Mouse (Mus musculus) liver, postnatal 0 days (tissue): Measurements from ENCODE around the gene Acan. TPM values are rescaled to one million over a fixed set of nuclear protein-coding genes. Genes with fewer than 3 reads are reported as not detected.

ENCODE experiments used
- ATAC-seq: fragments of 200-750 bp; cut with Nextera tagmentation; 2 replicates; pipeline ENCODE4 v1.8.0; 2017; ENCODE audit warnings: mild to moderate bottlenecking, moderate library complexity
- DNase-seq: peaks from one replicate; pipeline ENCODE4 v3.0.0-alpha.2; 2016
- H3K27ac ChIP-seq: fragments of 300-500 bp; sonication (generic); 2 replicates; pipeline ENCODE4 v1.5.1; 2014; ENCODE audit warnings: antibody characterized with exemption, moderate library complexity, mild to moderate bottlenecking, low read depth
- H3K27me3 ChIP-seq: fragments of 300-500 bp; sonication (generic); 2 replicates; pipeline ENCODE4 v1.6.1; 2014; ENCODE audit warnings: low read length, control low read depth, mixed read lengths; ENCODE audit not compliant: insufficient read depth
- H3K36me3 ChIP-seq: fragments of 300-500 bp; sonication (generic); replicated peaks from 2 replicates; pipeline ENCODE4 v1.6.1; 2014; ENCODE audit warnings: mild to moderate bottlenecking, control low read depth, low read length, moderate library complexity, mixed read lengths; ENCODE audit not compliant: insufficient read depth
- H3K4me1 ChIP-seq: fragments of 300-500 bp; sonication (generic); 2 replicates; pipeline ENCODE4 v1.6.1; 2014; ENCODE audit warnings: antibody characterized with exemption, mild to moderate bottlenecking, control low read depth; ENCODE audit not compliant: insufficient read depth
- H3K4me2 ChIP-seq: fragments of 300-500 bp; sonication (generic); 2 replicates; pipeline ENCODE4 v1.6.1; 2014; ENCODE audit warnings: low read depth, mild to moderate bottlenecking, low read length, moderate library complexity, mixed read lengths
- H3K4me3 ChIP-seq: fragments of 300-500 bp; sonication (generic); 2 replicates; pipeline ENCODE4 v1.5.1; 2014; ENCODE audit warnings: low read depth, low read length
- H3K9ac ChIP-seq: fragments of 300-500 bp; sonication (generic); replicated peaks from 2 replicates; pipeline ENCODE4 v1.6.1; 2014; ENCODE audit warnings: mild to moderate bottlenecking, moderate library complexity
- H3K9me3 ChIP-seq: fragments of 300-500 bp; sonication (generic); 2 replicates; pipeline ENCODE4 v1.6.1; 2016; ENCODE audit warnings: mild to moderate bottlenecking, control low read depth, low read length, mixed read lengths
- CTCF ChIP-seq: sonication (generic); IDR thresholded peaks from 2 replicates; pipeline ENCODE4 v1.5.1; 2016; ENCODE audit warnings: antibody characterized with exemption, low read depth
- EP300 ChIP-seq: IDR thresholded peaks from 2 replicates; pipeline ENCODE4 v1.6.1; 2016; ENCODE audit warnings: antibody characterized with exemption, low read depth, mild to moderate bottlenecking
- WGBS: fragments of 180-500 bp; shearing (Covaris S2); extraction: QIAGEN DNeasy Blood & Tissue Kit; methylation state at CpG from one replicate; pipeline ENCODE4 v1.1.7; 2014; ENCODE audit not compliant: insufficient replicate concordance; 5-methylcytosine and 5-hydroxymethylcytosine counted together
- polyA plus RNA-seq: library from polyadenylated mRNA; unstranded; fragments of >200 nt; fragmentation: Nextera tagmentation; extraction: Ambion mirVana; gene quantifications from 2 replicates; pipeline ENCODE4 v1.2.1, GENCODE M21; 2015

Acan gene
- not detected in 2 replicates for polyA plus RNA-seq

- Histone ChIP-seq H3K36me3 (no peaks in the 10 kb centered on the region), H3K9me3 (no peaks in the 10 kb centered on the region), H3K4me1 (no peaks in the 10 kb centered on the region), H3K27me3 (peaks cover 41% of the 10 kb centered on the region), H3K4me3 (no peak within 1 kb of the TSS), H3K9ac (no peak within 1 kb of the TSS), H3K4me2 (no peak within 1 kb of the TSS), H3K27ac (no peak within 1 kb of the TSS)
- DNase-seq (no peak), ATAC-seq (no peak)
- WGBS = 3% methylated on average over 22 of the region's 23 CpGs
- TF ChIP-seq CTCF = no peak
- no peak for TF ChIP-seq EP300
Observed at GRCm38 (mm10) chr7:79053383-79053889, at the start of gene Acan. Acan (plus strand) TSS chr7:79053483.

DNA sequence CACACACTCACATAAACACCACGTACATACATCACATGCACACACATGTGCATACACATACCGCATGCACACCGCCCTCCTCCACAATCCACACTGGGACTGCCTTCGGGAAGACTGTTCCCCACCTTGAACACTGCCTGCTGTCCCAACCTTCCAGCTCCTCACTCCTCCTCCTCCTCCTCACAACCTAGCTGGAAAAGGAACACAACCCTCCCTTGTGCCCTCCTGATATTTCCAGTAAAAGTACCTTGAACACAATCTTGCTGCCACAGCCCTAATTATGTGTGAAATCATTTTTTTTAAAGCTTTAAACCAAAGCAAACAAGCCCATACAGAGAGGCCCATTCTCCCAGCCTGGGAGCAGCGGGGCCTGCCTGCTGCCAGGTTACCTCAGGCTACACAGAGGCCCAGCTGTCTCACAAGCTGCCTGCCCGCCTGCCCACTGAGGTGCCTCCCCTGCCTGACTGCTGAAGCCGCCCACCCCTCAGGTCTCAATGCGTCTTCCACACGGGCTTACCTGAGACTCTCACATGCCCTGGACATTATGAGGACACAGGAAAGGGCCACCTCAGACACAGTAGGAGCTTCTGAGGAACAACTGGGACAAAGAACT is 31.9 kb upstream of the Acan start:
- WGBS = 72% methylated on average over 9 of the region's 9 CpGs
- Histone ChIP-seq H3K9me3 (no peaks in the 10 kb centered on the region), H3K4me2 (no peak overlapping the region), H3K36me3 (no peaks in the 10 kb centered on the region), H3K4me3 (no peak overlapping the region), H3K4me1 (no peaks in the 10 kb centered on the region), H3K9ac (no peak overlapping the region), H3K27me3 (no peaks in the 10 kb centered on the region), H3K27ac (no peak overlapping the region)
- DNase-seq = no peak
- TF ChIP-seq EP300 = no peak
- TF ChIP-seq CTCF = no peak
- no peak for ATAC-seq

DNA sequence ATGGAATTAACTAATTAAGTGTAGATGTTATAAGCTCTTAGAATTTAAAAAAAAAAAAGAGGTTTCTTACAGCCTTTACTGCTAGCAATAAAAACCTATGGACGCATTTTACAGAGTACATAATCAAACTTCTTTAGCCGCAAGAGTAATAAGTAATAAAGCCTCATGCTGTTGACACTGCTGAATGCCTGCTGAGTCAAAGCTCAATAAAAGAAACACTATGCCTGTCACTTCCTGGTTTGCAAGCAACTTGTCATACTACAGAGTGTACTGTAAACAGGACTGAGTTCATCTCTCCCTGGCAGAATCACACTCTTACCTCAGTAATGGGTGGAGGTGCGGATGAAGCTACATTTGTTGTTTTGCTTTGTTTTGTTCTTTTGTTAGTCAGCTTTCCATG is 24.1 kb upstream of the Acan start:
- no peaks in the 10 kb centered on the region for H3K36me3 ChIP-seq
- H3K4me3 ChIP-seq = no peak overlapping the region
- H3K4me2 ChIP-seq = no peak overlapping the region
- 86% methylated on average over 3 of the region's 3 CpGs for WGBS
- no peak for DNase-seq
- no peak overlapping the region for H3K27ac ChIP-seq
- no peaks in the 10 kb centered on the region for H3K4me1 ChIP-seq
- H3K9me3 ChIP-seq = no peaks in the 10 kb centered on the region
- TF ChIP-seq CTCF (no peak), EP300 (no peak)
- no peak overlapping the region for H3K9ac ChIP-seq
- no peaks in the 10 kb centered on the region for H3K27me3 ChIP-seq
- ATAC-seq = no peak

GRCm38 (mm10) chr7:79033745-79034144 is 19.5 kb upstream of the Acan start:
- no peak for TF ChIP-seq CTCF
- no peak for TF ChIP-seq EP300
- DNase-seq (no peak), ATAC-seq (no peak)
- Histone ChIP-seq H3K9me3 (no peaks in the 10 kb centered on the region), H3K9ac (no peak overlapping the region), H3K27me3 (no peaks in the 10 kb centered on the region), H3K27ac (no peak overlapping the region), H3K36me3 (no peaks in the 10 kb centered on the region), H3K4me3 (no peak overlapping the region), H3K4me2 (no peak overlapping the region), H3K4me1 (no peaks in the 10 kb centered on the region)
- 57% methylated on average over 2 of the region's 2 CpGs for WGBS

GRCm38 (mm10) chr7:79034521-79034920 is 18.8 kb upstream of the Acan start:
- Histone ChIP-seq H3K4me3 (no peak overlapping the region), H3K9me3 (no peaks in the 10 kb centered on the region), H3K27ac (no peak overlapping the region), H3K4me1 (no peaks in the 10 kb centered on the region), H3K4me2 (no peak overlapping the region), H3K27me3 (no peaks in the 10 kb centered on the region), H3K9ac (no peak overlapping the region), H3K36me3 (no peaks in the 10 kb centered on the region)
- ATAC-seq = no peak
- 81% methylated on average over 2 of the region's 2 CpGs for WGBS
- TF ChIP-seq CTCF = no peak
- no peak for TF ChIP-seq EP300
- no peak for DNase-seq

- no peak for DNase-seq
- Histone ChIP-seq H3K4me2 (no peak overlapping the region), H3K27ac (no peak overlapping the region), H3K9me3 (no peaks in the 10 kb centered on the region), H3K4me3 (no peak overlapping the region), H3K27me3 (peaks cover 41% of the 10 kb centered on the region), H3K9ac (no peak overlapping the region), H3K4me1 (no peaks in the 10 kb centered on the region), H3K36me3 (no peaks in the 10 kb centered on the region)
- no peak for ATAC-seq
- WGBS = 26% methylated on average over 5 of the region's 5 CpGs
- TF ChIP-seq CTCF (no peak), EP300 (no peak)
Observed at GRCm38 (mm10) chr7:79052081-79052480, 1.2 kb upstream of the Acan start.
